Comparison of ENCODE assay signal across 1 mouse cellular context in genomic region chr4:136016059-136016602, GRCm38 (mm10).
TF ChIP-seq lines count a peak whose summit lies in the region.

No protein-coding gene starts in this region.

TF ChIP-seq in CH12.LX, 34 proteins besides CTCF, POLR2A, EP300 and RAD21 (continued from another document):
- no peak for TF ChIP-seq IRF4 (IDR thresholded peaks at IDR 0.05; ENCODE audit: low read depth, low read length)
TF ChIP-seq in CH12.LX: peak in this region for 0.
